8 mouse cellular contexts compared by ENCODE assay signal in the genomic region with DNA sequence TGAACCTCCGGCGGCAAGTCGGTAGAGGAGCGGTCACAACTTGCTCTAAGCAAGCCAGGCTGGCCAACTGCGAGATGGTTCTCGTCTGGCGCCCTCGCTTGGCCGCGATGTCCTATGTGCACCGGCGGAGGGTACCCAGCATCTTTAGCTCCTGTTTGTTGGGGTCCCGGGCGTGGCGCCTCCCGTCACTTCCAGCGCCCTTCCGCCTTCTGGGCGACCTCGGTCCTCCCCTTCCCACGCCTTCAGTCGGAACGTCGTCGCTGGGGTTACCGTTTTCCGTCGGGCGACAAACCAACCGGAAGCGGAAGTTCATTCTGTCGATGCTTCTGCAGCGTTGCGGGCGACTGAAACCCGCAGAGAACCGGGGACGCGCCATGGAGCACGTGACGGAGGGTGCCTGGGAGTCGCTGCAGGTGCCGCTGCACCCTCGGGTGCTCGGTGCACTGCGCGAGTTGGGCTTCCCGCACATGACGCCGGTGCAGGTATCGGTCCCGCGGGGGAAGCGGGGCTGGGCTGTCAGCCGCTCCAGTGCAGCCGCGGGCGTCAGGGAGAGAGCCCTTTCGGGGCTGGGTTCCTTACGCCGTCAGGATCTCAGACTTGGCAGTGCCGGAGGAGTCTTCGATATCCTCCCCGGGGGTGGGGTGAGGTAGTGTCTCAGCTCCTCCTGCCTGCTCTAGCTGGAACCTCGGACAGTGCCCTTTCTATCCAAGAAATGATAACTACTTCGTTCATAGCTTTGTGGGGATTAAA. TPM values are rescaled to one million over a fixed set of nuclear protein-coding genes. Genes with fewer than 3 reads are reported as not detected.
A peak's percentile ranks its signal among the peaks of the same experiment; 100 is the strongest.
DNase-seq lines count a peak whose midpoint lies in the region; ATAC-seq and TF ChIP-seq lines count a peak whose summit lies in the region.

TSS of gene Ddx55 (plus strand) at position 307 of the 750 bp plus-strand sequence.

- H3K9ac ChIP-seq in kidney, embryonic 15.5 days: peak within 1 kb of the TSS; percentile 61
- H3K9ac ChIP-seq in liver, embryonic 11.5 days (ENCODE audit: low read depth, low read length): peak within 1 kb of the TSS; percentile 89
- H3K9ac ChIP-seq in stomach, embryonic 14.5 days (replicated peaks; ENCODE audit: low read depth, low read length): peak within 1 kb of the TSS; percentile 61

- peak within 1 kb of the TSS; percentile 61 for H3K27ac ChIP-seq in bone marrow macrophage, adult 2 months (ENCODE audit: insufficient read depth, low read depth, low read length)
- H3K27ac ChIP-seq in embryonic fibroblast, embryonic 13.5 days (ENCODE audit: insufficient read depth, low read length): peak within 1 kb of the TSS; percentile 63
- H3K27ac ChIP-seq in heart, embryonic 10.5 days: peak within 1 kb of the TSS; percentile 88
- peak within 1 kb of the TSS; percentile 90 for H3K27ac ChIP-seq in kidney, embryonic 15.5 days
- H3K27ac ChIP-seq in liver, embryonic 11.5 days (ENCODE audit: low read depth, low read length): peak within 1 kb of the TSS; percentile 78
- peak within 1 kb of the TSS; percentile 69 for H3K27ac ChIP-seq in stomach, embryonic 14.5 days (ENCODE audit: low read length)

- DNase-seq in B cell, adult 2 months: peak; percentile 93
- DNase-seq in heart, embryonic 10.5 days (ENCODE audit: low spot score): peak; percentile 97
- peak; percentile 92 for DNase-seq in liver, embryonic 11.5 days (ENCODE audit: low spot score)
- DNase-seq in naive thymus-derived CD4-positive, alpha-beta T cell, adult 2 months (ENCODE audit: low read depth): peak; percentile 95

- ATAC-seq in kidney, embryonic 15.5 days (replicated peaks; ENCODE audit: low FRiP score): peak; percentile 85
- ATAC-seq in liver, embryonic 11.5 days (replicated peaks; ENCODE audit: low FRiP score): peak; percentile 88
- ATAC-seq in stomach, embryonic 14.5 days (ENCODE audit: insufficient number of reproducible peaks, insufficient read depth, low FRiP score, low read depth): peak; percentile 81

- WGBS in heart, embryonic 10.5 days: under 1% methylated on average over 66 of the region's 66 CpGs
- under 1% methylated on average over 66 of the region's 66 CpGs for WGBS in kidney, embryonic 15.5 days
- under 1% methylated on average over 66 of the region's 66 CpGs for WGBS in liver, embryonic 11.5 days
- under 1% methylated on average over 55 of the region's 66 CpGs for WGBS in stomach, embryonic 14.5 days

- TF ChIP-seq CTCF in bone marrow macrophage, adult 2 months (IDR thresholded peaks at IDR 0.05; ENCODE audit: low read depth, low read length): no peak
- peak; percentile 39; the same call in 1 of the 2 replicates for TF ChIP-seq CTCF in embryonic fibroblast, embryonic 13.5 days (IDR thresholded peaks at IDR 0.05; ENCODE audit: borderline replicate concordance, insufficient read depth, low read length)

- peak within 1 kb of the TSS; percentile 77 for H3K4me2 ChIP-seq in kidney, embryonic 15.5 days
- peak within 1 kb of the TSS; percentile 87 for H3K4me2 ChIP-seq in liver, embryonic 11.5 days
- H3K4me2 ChIP-seq in stomach, embryonic 14.5 days (replicated peaks; ENCODE audit: low read depth, low read length): peak within 1 kb of the TSS; percentile 72

- H3K9me3 ChIP-seq in heart, embryonic 10.5 days: no peaks in the 10 kb centered on the region
- H3K9me3 ChIP-seq in kidney, embryonic 15.5 days (replicated peaks): no peaks in the 10 kb centered on the region
- H3K9me3 ChIP-seq in liver, embryonic 11.5 days (ENCODE audit: control insufficient read depth, low read length): no peaks in the 10 kb centered on the region
- H3K9me3 ChIP-seq in stomach, embryonic 14.5 days (ENCODE audit: control insufficient read depth, low read depth, low read length): no peaks in the 10 kb centered on the region

- peak within 1 kb of the TSS; percentile 97 for H3K4me3 ChIP-seq in bone marrow macrophage, adult 2 months (ENCODE audit: insufficient read depth, low read length)
- H3K4me3 ChIP-seq in embryonic fibroblast, embryonic 13.5 days (ENCODE audit: insufficient read depth, low read length): peak within 1 kb of the TSS; percentile 73
- peak within 1 kb of the TSS; percentile 97 for H3K4me3 ChIP-seq in heart, embryonic 10.5 days
- peak within 1 kb of the TSS; percentile 77 for H3K4me3 ChIP-seq in kidney, embryonic 15.5 days (replicated peaks)
- H3K4me3 ChIP-seq in liver, embryonic 11.5 days (ENCODE audit: low read depth, low read length): peak within 1 kb of the TSS; percentile 95
- peak within 1 kb of the TSS; percentile 90 for H3K4me3 ChIP-seq in stomach, embryonic 14.5 days (ENCODE audit: low read depth, low read length)

- TF ChIP-seq POLR2A in bone marrow macrophage, adult 2 months (IDR thresholded peaks at IDR 0.05; ENCODE audit: borderline replicate concordance, low read depth, low read length): no peak; the same call in 1 of the 2 replicates
- TF ChIP-seq POLR2A in embryonic fibroblast, embryonic 13.5 days (IDR thresholded peaks at IDR 0.05; ENCODE audit: low read depth, low read length): peak; percentile 81

- peaks cover 5% of the 10 kb centered on the region; the same call in 1 of the 2 replicates for H3K4me1 ChIP-seq in bone marrow macrophage, adult 2 months (ENCODE audit: control insufficient read depth, insufficient read depth, low read length)
- no peaks in the 10 kb centered on the region for H3K4me1 ChIP-seq in embryonic fibroblast, embryonic 13.5 days (ENCODE audit: control insufficient read depth, insufficient read depth, low read length)
- peaks cover 15% of the 10 kb centered on the region for H3K4me1 ChIP-seq in heart, embryonic 10.5 days
- peaks cover 14% of the 10 kb centered on the region for H3K4me1 ChIP-seq in kidney, embryonic 15.5 days
- peaks cover 11% of the 10 kb centered on the region for H3K4me1 ChIP-seq in liver, embryonic 11.5 days (replicated peaks; ENCODE audit: control insufficient read depth, insufficient read depth, low read length)
- H3K4me1 ChIP-seq in stomach, embryonic 14.5 days (ENCODE audit: control insufficient read depth, insufficient read depth, low read length): no peaks in the 10 kb centered on the region

- peaks cover 52% of the 10 kb centered on the region for H3K36me3 ChIP-seq in heart, embryonic 10.5 days
- peaks cover 50% of the 10 kb centered on the region for H3K36me3 ChIP-seq in kidney, embryonic 15.5 days
- peaks cover 22% of the 10 kb centered on the region for H3K36me3 ChIP-seq in liver, embryonic 11.5 days (ENCODE audit: control insufficient read depth, insufficient read depth, low read length)
- H3K36me3 ChIP-seq in stomach, embryonic 14.5 days (ENCODE audit: control insufficient read depth, insufficient read depth, low read length): peaks cover 34% of the 10 kb centered on the region

- no peaks in the 10 kb centered on the region for H3K27me3 ChIP-seq in heart, embryonic 10.5 days (ENCODE audit: insufficient read depth, poor library complexity, severe bottlenecking)
- no peaks in the 10 kb centered on the region for H3K27me3 ChIP-seq in kidney, embryonic 15.5 days
- no peaks in the 10 kb centered on the region for H3K27me3 ChIP-seq in liver, embryonic 11.5 days (replicated peaks; ENCODE audit: control insufficient read depth, insufficient read depth, low read length)
- H3K27me3 ChIP-seq in stomach, embryonic 14.5 days (ENCODE audit: control insufficient read depth, insufficient read depth, low read length): no peaks in the 10 kb centered on the region

RNA-seq across cellular contexts. Expression of gene Ddx55, which starts in this region (rescaled TPM):
- polyA plus RNA-seq in bone marrow macrophage, adult 2 months (2012; ENCODE audit: insufficient read depth, insufficient read length, missing spikeins): 9.2 and 11.8 TPM in 2 replicates
- polyA plus RNA-seq in embryonic fibroblast, embryonic 13.5 days (2011; ENCODE audit: insufficient read length, low read depth, missing spikeins): 8.1 and 9.2 TPM in 2 replicates
- 11.4 and 13.0 TPM in 2 replicates for polyA plus RNA-seq in heart, embryonic 10.5 days (2016; fragmentation: Nextera tagmentation; extraction: Ambion mirVana)
- 13.6 and 15.8 TPM in 2 replicates for polyA plus RNA-seq in kidney, embryonic 15.5 days (2015; fragmentation: Nextera tagmentation; extraction: Ambion mirVana)
- 18.9 and 19.6 TPM in 2 replicates for polyA plus RNA-seq in liver, embryonic 11.5 days (2014; fragmentation: Nextera tagmentation; extraction: Ambion mirVana)
- polyA plus RNA-seq in stomach, embryonic 14.5 days (2014; fragmentation: Nextera tagmentation; extraction: Ambion mirVana): 15.3 and 16.4 TPM in 2 replicates

Comparison
In these comparisons a context has a peak if more than half of its experiments do, and no peak if none do; other contexts are left out.
1. Peak in every context shown above with its lines: DNase-seq, ATAC-seq, H3K4me3 ChIP-seq and H3K27ac ChIP-seq.